Mouse (Mus musculus) urinary bladder, adult 18-20 months (tissue): ENCODE results near the gene Il2rb.

Experiments
- DNase-seq, 2 experiments: peaks; one replicate each; pipeline ENCODE4 v3.0.0; 2022; ENCODE audit warnings: low spot score in 2 of 2, mixed read lengths in 2 of 2

The Il2rb gene

DNA sequence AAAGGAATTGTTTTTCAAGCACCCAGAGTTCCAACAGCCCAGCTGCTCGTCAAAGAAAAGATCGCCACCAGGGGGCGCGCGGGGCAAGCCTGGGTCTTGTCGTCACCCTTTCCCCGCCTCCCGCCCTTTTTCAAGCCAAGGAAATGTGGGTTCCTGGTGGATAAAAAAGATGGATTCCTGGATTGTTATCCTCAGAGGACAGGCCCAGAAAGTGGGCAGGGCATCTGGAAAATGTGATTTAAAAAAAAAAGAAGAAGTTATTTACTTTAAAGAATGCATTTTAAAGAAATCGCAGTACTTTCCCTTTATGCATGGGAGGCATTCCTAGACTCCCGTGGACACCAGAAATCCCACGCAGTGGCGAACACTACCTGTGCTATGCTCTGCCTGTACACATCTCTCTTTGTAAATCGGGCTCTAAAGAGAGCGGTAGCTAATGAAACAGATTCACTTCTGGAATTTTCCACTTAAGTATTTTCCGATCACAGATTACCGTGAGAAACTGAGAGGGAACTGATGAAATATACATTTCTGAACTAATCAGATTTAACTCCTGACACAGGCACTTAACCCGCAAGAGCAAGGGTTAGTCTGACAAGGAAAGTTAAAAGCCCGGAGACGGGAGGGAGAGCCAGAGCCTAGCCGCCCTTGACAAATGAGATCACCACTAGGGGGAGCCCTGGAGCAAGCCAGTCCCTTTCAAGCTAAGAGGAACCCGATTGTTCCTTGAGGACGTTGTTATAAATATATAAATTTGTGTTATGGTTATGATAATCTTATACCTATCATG is 47.1 kb downstream of the Il2rb start:
- DNase-seq, result peak; percentile 89 to 97

DNA sequence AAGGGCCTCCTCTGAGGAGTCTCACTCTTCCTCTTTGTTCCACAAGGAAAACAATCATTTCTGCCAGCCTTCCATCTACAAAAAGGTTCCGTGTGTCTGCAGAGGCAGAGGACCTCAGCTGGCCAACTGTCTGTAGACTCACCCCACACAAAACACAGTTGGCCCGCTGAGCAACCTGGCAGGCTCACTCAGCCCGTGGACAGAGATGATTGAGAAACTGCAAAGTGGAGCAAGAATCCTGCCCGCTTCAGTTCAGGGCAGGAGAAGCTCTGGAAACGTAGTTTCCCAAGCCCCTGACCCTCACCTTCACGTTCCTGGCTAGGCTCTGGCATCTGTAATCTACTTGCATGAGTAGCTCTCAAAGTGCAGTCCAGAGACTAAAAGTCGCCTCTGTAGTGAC is 48.0 kb downstream of the Il2rb start:
- DNase-seq, result no peak

DNA sequence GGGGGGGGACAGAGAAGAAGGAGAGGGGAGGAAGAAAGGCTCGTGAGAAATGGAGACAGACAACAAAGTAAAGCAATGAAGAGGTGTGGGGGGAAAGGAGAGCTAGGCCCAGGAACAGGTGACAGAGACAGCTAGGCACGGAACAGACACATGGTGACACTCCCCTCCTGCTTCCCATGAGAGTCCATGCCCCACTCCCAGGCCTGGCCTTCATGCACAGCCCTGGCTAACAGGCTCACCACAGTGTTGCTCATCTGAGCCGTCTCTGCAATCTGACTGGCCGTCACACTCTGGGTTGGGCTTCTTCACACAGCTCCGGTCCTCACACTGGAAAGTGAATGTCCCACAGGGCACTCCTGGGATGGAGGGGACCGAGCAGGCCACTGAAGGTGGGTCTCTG is 51.2 kb downstream of the Il2rb start:
- DNase-seq, result no peak

DNA sequence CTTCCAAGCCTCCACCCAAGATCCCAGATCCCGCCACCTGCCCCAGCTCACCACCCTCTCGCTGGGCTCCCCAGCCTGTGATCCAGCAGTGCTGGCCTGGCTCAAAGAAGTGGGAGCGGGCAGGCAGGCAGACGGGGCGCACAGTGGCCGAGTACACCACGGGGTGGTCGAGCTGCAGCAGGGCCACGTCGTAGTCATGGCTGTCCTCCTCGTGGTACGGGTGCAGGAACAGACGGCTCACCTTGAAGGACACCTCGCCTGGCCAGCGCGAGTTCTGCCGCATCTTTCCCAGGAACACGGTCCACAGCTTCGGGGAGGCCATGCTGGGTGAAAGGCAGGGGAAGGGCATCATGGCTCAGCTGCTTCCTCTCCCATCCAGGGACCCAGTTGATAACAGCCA is 52.8 kb downstream of the Il2rb start:
- DNase-seq, result no peak

DNA sequence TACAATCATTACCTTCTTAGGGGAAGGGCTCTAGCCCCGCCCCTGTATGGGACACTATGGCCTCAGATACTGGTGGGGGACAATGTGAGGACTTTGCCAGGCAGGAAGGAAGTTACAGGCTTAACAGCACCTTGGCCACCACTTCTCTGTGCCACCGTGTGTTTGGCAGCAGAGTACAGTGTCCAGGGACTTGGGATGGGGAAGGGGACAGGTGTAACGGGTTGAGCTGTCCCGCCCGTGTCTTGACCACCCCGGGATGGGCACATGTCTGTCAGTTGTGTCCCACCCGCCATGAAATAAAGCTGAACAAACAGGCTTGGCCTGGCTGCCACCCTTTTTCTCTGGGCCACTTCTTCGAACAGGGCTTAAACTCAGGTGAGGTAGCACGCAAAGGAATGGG is 56.1 kb downstream of the Il2rb start:
- DNase-seq, result no peak

DNA sequence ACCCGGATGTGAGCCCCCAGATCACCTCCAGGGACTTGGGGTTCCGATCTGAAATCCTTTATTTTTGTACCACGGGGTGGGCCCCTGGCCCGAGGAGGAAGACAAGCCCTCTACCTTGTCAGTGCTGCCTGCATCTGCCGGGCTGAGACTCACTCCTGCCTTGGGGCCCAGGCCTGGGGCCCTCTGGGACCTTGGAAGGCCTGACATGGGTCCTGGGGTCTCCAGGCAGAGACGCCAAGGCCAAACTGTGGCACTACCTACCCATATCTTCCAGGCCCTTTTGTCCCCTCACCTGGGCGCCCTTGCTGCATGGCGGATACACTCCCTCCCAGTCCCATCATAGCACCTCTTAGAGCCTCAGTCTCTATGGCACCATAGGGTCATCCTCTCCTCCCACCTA is 56.6 kb downstream of the Il2rb start:
- DNase-seq, result no peak

DNA sequence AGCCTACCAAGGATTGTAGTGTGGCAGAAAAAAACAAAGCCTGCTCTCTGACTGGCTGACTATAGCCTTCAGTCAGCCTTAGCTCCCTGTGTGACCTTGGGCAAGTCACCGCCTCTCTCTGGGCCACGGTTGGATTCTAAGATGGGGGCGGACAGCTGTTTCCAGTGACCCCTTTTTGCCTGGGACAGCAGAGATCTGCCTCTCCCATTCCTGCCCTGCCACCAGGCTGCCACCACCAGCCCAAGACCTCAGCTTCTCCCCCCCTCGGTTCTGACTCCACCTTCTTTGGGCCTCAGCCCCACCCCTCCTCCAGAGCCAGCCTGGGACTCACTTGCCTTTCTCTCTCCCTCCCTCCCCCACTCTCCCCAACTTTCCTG is 57.1 kb downstream of the Il2rb start:
- DNase-seq, result no peak

DNA sequence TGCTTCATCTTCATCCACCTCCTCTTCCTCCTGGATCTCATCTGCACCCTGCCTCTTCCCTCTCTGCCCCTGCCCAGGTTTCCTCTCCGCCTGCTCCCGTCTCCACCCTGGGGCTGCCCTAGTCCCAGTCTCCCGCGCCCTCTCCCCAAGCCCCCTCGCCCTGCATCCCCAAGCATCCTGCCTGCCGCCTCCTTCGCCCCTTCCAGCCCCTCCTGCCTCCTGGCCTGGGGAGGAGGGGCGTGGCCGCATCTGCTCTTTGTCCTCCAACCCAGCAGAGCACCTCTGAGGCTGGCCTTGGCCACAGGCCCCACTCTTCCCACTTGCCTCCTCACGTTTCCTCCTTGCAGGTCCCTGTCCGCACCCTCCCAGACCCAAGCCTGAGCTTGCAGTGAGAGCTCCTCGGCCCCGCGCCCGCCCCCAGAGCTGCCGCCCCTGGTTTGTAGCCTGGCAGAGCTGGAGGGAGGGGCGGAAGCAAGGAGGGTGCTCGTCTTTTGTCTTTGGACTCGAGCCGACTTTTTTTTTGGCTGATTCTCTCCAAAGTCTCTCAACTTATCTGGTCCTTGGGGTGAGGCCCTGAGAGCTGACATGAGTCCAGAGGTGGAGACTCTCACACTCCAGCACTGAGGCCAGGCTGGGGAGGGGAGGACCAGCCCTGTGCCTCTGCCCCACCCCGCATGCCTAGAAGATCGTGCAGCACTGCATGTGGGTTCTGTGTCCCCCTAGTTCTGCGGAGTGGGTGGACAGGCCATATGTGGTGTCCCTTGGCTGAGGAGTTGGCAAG is 57.6 kb downstream of the Il2rb start:
- peak in 1 of 2 experiments; percentile 60 for DNase-seq

DNA sequence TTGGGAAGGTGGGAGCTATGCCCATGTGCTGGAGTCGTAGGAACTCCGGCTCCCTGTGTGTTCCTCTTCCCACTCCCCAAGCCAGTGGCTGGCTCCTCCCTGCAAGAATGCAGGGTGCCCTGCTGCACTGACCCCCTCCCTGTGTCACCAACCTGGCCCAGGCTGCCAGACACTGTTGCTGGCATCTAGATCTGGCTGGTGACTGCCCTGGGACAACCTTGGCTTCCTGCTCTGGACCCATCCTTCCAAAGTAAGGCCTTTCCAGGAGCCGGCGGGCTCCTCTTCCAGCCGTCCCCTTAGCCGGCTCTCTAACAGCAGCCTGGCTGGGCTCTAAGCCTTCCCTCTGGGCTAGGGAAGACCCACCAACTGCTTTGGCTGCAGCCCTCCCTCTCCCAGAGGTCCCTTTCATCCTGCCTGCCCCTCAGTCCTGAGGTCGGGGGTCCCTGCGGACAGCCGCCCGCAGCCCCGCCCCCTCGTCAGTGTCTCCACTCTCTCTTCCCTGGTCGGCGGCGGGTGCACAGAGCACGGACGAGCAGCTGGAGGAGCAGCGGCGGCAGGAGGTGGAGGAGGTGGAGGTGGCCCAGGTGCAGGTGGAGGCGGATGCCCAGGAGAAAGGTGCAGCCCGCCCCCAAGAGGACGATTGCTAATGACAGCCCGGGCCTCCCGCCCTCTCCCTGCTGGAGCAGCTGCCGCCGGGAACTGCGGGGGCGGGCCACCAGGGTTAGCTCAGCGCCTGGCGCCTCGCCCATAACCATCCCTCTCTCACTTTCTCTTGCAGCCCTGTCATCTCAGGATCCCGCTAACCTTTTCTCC is 58.5 kb downstream of the Il2rb start:
- DNase-seq, result peak; percentile 65 to 80

DNA sequence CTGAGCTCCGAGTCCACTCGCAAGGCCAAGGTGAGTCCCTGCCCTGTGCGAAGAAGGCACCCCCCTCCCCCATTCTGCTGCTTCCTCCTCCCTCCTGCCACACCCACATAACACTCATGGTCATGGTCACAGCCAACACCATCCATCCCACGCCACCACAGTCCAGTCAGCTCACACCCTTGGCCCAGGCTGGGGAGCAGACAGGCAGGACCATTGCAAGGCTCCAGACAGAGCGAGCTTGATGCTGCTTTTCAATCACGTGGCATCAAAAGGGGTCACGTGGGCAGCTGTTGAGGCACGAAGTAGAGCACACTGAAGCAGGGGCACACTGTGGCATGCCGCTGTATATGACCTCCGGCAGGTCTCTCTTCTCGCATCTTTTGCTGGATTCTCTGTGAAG is 59.4 kb downstream of the Il2rb start:
- no peak for DNase-seq

DNA sequence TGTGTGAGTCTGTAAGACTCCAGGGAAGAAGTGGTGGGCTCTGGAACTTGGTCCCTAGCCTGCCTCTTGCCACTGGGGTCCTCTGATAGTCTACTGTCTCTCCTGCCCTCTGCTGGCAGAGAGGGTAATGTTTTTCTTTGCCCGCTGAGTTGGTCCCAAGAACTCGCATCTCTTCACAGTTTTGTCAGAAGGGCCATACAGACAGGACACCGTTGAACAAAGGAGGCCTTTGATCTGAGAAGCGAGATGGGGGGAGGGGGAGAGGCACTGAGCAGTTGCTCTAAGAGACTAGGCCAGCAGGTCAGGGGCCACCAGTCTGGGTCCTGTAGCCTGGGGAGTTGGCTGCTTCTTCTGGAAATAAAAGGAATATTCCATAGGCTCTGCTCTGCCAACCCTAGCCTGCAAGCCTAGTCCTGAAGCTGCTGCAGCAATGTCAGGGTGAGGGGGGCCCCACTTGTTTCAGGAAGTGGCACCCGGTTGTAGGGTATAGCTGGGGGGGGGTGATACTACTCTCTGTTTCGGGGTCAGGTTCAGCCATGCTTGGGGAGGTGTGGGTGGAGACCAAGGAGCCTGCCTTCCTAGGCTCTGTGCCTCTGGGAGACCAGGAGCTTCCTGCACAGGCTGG is 60.1 kb downstream of the Il2rb start:
- no peak for DNase-seq

DNA sequence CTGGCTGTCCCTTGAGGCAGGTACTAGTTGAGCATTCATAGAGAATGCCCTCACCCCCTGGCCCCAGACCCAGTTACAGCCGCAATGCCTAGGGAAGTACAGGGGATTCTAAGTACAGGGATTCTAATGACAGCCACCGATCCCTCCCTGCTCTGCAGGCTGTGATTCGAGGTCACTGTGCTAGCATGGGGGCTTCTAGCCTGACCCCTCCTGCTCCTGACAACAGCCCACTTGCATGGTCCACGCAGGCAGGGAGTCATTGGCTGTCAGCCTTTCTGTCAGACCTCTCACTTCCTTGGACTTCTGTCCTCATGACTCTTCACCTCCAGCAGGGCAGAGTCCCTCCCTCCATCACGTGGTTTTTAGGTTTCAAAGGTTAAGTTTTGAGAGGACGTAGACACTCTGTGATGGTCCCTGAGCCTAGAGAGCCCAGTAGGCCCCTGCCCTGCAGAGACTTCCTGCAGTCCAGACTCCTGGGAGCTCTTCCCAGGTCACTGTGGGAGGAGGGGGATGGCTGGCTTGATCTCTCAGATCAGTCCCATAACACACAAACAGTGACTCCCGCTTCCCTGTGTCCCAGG is 63.4 kb downstream of the Il2rb start:
- no peak for DNase-seq

DNA sequence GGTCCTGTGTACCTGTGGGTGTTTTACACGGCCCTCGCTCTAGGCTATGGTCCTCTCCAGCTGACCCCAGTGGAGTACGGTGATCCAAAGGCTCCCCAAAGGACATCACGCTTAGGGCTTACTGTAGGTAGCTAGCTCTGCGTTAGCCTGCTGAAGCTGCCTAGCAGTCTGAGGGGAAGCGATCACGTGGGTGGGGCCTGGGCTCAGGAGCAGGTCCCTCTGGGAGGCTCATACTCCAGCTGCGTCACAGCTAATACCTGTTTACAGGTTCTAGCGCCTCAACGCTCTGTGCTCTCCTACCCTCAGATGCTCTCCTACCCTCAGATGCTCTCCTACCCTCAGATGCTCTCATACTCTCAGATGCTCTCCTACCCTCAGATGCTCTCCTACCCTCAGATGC is 64.2 kb downstream of the Il2rb start:
- no peak for DNase-seq

DNA sequence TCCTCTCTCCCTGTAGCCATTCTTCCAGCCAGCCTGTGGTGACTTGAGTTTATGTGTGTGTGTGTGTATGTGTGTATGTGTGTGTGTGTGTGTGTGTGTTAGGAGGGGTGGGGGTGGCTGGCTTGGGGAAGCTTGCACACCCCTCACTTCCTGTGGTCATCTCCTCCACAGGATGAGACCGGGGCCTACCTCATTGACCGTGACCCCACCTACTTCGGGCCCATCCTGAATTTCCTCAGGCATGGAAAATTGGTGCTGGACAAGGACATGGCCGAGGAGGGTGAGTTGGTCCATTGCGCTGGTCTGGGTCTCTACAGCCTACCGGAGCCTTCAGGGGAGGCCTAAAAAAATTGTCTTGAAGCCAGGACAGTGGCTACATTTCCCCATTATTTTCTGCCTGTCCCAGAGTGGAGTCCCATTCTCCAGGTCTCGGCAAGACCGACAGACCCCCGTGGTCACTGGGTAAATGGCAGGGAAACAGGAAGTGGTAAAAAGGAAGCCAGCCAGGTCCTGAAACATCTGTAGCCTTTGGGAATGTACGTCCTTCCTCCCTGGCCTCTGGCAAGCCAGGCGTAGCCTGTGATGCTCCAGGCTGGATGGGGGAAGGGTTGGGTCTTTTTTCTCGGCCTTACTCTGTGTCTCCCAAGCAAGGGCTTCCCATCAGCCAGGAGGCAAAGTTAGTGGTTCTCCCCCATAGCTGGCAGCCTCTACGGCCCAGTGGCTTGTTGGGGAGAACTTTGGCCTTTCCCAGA is 65.0 kb downstream of the Il2rb start:
- DNase-seq, result no peak
